Mouse (Mus musculus): ENCODE data around the gene Ifnar1.

DNA sequence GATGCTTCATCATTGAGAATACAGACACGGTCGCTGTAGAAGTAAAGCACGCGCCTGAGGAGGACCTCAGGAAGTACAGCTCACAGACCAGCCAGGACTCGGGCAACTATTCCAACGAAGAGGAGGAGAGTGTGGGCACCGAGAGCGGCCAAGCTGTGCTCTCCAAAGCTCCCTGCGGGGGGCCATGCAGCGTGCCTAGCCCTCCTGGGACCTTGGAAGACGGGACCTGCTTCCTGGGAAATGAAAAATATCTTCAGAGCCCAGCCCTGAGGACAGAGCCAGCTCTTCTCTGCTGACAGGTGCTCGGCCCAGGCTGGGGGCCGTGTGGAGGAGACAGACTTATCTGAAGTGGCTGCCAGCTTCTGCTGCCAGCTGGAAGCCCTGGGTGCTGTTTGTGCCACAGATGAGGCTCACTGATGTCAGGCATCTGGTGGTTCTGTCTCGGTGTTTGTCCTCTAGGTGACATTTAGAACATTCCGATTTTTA, 20.1 kb downstream of the Ifnar1 start:
- TF ChIP-seq POLR2A (IDR thresholded peaks at IDR 0.05; ENCODE audit: borderline replicate concordance, control insufficient read depth, low read depth, low read length) (no peak), CTCF (IDR thresholded peaks at IDR 0.05; ENCODE audit: control insufficient read depth, insufficient read depth, low read length) (no peak)

Measured in bone marrow, adult 2 months (tissue).